Mouse (Mus musculus) midbrain, embryonic 11.5 days (tissue): ENCODE results near the gene Neurl1a. TPM values are rescaled to one million over a fixed set of nuclear protein-coding genes. Genes with fewer than 3 reads are reported as not detected.

Source experiments
- ATAC-seq: fragments of 200-750 bp; cut with Nextera tagmentation; 2 replicates; pipeline ENCODE4 v1.8.0; 2017; ENCODE audit warnings: moderate TSS enrichment, moderate library complexity; ENCODE audit not compliant: low FRiP score
- DNase-seq: peaks from one replicate; pipeline ENCODE4 v3.0.0; 2015; ENCODE audit warnings: low spot score; ENCODE audit errors: missing footprints
- H3K27ac ChIP-seq: fragments of 300-500 bp; sonication (generic); 2 replicates; pipeline ENCODE4 v1.5.1; 2014; ENCODE audit warnings: low read depth, low read length
- H3K27me3 ChIP-seq: fragments of 300-500 bp; sonication (generic); 2 replicates; pipeline ENCODE4 v1.6.1; 2014; ENCODE audit warnings: mild to moderate bottlenecking, low read length, moderate library complexity, mixed read lengths; ENCODE audit not compliant: control insufficient read depth, insufficient read depth
- H3K36me3 ChIP-seq: fragments of 300-500 bp; sonication (generic); 2 replicates; pipeline ENCODE4 v1.6.1; 2014; ENCODE audit warnings: mild to moderate bottlenecking, low read length, moderate library complexity, mixed read lengths; ENCODE audit not compliant: control insufficient read depth, insufficient read depth
- H3K4me1 ChIP-seq: fragments of 300-500 bp; sonication (generic); 2 replicates; pipeline ENCODE4 v1.6.1; 2014; ENCODE audit warnings: low read length; ENCODE audit not compliant: control insufficient read depth, insufficient read depth
- H3K4me2 ChIP-seq: fragments of 300-500 bp; sonication (generic); 2 replicates; pipeline ENCODE4 v1.6.1; 2014; ENCODE audit warnings: mild to moderate bottlenecking, moderate library complexity
- H3K4me3 ChIP-seq: fragments of 300-500 bp; sonication (generic); 2 replicates; pipeline ENCODE4 v1.5.1; 2014; ENCODE audit warnings: low read depth, low read length
- H3K9ac ChIP-seq: fragments of 300-500 bp; sonication (generic); 2 replicates; pipeline ENCODE4 v1.6.1; 2014; ENCODE audit warnings: low read length
- H3K9me3 ChIP-seq: fragments of 300-500 bp; sonication (generic); 2 replicates; pipeline ENCODE4 v1.6.1; 2016; ENCODE audit warnings: low read length; ENCODE audit not compliant: control insufficient read depth
- WGBS: fragments of 180-500 bp; shearing (Covaris S2); extraction: QIAGEN DNeasy Blood & Tissue Kit; methylation state at CpG from one replicate; pipeline ENCODE4 v1.1.7; 2014; 5-methylcytosine and 5-hydroxymethylcytosine counted together
- polyA plus RNA-seq: library from polyadenylated mRNA; unstranded; fragments of >200 nt; fragmentation: Nextera tagmentation; extraction: Ambion mirVana; gene quantifications from 2 replicates; pipeline ENCODE4 v1.2.1, GENCODE M21; 2014

Neurl1a gene
- polyA plus RNA-seq, 1 experiment from 2014 or later: 4.0 TPM

DNA sequence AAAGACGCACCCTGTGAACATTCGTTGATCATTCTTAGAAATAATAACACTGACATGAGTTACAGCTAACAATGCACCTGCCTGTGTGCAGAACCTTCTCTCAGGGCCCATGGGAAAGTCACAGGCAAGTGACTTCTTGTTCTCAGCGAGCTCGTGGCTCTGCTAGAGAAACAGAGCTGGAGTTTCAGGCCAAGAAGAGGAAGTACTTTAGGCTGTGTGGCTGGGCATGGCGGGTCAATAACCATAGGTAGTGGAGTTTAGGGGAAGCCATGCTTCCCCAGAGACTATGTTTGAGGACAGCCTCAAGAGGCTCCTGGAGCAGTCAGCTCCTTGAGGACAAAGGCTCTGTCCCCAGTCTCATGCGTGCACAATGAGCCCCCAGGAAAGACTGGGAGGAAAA lies 77.3 kb downstream of the Neurl1a start:
- Histone ChIP-seq H3K9ac (no peak overlapping the region), H3K4me1 (peaks cover 4% of the 10 kb centered on the region), H3K9me3 (no peaks in the 10 kb centered on the region), H3K36me3 (no peaks in the 10 kb centered on the region), H3K4me3 (no peak overlapping the region), H3K4me2 (no peak overlapping the region), H3K27ac (no peak overlapping the region), H3K27me3 (peaks cover 28% of the 10 kb centered on the region)
- 75% methylated on average over 6 of the region's 6 CpGs for WGBS
- ATAC-seq (no peak), DNase-seq (no peak)

DNA sequence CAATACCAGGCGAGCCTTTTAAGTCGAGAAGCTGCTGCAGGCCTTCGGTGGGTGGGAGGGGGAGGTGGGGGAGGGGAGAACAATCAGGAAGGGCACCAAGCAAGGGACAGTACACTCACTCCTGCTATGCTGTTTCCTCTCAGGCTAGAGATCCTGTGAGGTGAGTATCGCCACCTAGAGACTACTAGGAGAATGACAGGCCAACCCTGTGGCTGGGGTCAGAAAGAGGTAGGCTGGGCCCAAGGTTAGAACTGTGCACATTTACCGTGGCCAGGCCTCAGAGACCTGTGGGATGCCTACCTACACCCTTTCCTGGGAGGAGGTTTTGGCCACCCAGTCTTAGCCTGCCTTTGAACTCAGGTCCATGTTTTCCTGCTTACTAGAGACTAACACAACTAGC lies 81.0 kb downstream of the Neurl1a start:
- H3K27ac ChIP-seq: no peak overlapping the region
- no peaks in the 10 kb centered on the region for H3K4me1 ChIP-seq
- DNase-seq: peak; percentile 91
- H3K9ac ChIP-seq: no peak overlapping the region
- H3K36me3 ChIP-seq: no peaks in the 10 kb centered on the region
- H3K4me2 ChIP-seq: no peak overlapping the region
- no peak overlapping the region for H3K4me3 ChIP-seq
- 3% methylated on average over 5 of the region's 5 CpGs for WGBS
- no peaks in the 10 kb centered on the region for H3K27me3 ChIP-seq
- ATAC-seq: peak; percentile 66
- no peaks in the 10 kb centered on the region for H3K9me3 ChIP-seq

- Histone ChIP-seq H3K4me1 (no peaks in the 10 kb centered on the region), H3K36me3 (no peaks in the 10 kb centered on the region), H3K27me3 (no peaks in the 10 kb centered on the region), H3K9me3 (no peaks in the 10 kb centered on the region), H3K27ac (no peak overlapping the region), H3K4me3 (no peak overlapping the region), H3K9ac (no peak overlapping the region), H3K4me2 (no peak overlapping the region)
- ATAC-seq (no peak), DNase-seq (no peak)
- WGBS: 86% methylated on average over 8 of the region's 8 CpGs
Measured at GRCm38 (mm10) chr19:47261196-47261595, 82.6 kb downstream of the Neurl1a start.

GRCm38 (mm10) chr19:47263621-47264020 lies 85.0 kb downstream of the Neurl1a start:
- Histone ChIP-seq H3K9me3 (no peaks in the 10 kb centered on the region), H3K9ac (no peak overlapping the region), H3K36me3 (no peaks in the 10 kb centered on the region), H3K27ac (no peak overlapping the region), H3K27me3 (no peaks in the 10 kb centered on the region), H3K4me3 (no peak overlapping the region), H3K4me1 (no peaks in the 10 kb centered on the region), H3K4me2 (no peak overlapping the region)
- ATAC-seq (no peak), DNase-seq (no peak)
- 90% methylated on average over 8 of the region's 8 CpGs for WGBS

GRCm38 (mm10) chr19:47264322-47265092 lies 85.9 kb downstream of the Neurl1a start:
- Histone ChIP-seq H3K9ac (no peak overlapping the region), H3K27me3 (no peaks in the 10 kb centered on the region), H3K4me3 (no peak overlapping the region), H3K4me2 (no peak overlapping the region), H3K27ac (no peak overlapping the region), H3K9me3 (no peaks in the 10 kb centered on the region), H3K4me1 (no peaks in the 10 kb centered on the region), H3K36me3 (no peaks in the 10 kb centered on the region)
- 52% methylated on average over 11 of the region's 11 CpGs for WGBS
- DNase-seq (peak; percentile 96), ATAC-seq (peak; percentile 66)

DNA sequence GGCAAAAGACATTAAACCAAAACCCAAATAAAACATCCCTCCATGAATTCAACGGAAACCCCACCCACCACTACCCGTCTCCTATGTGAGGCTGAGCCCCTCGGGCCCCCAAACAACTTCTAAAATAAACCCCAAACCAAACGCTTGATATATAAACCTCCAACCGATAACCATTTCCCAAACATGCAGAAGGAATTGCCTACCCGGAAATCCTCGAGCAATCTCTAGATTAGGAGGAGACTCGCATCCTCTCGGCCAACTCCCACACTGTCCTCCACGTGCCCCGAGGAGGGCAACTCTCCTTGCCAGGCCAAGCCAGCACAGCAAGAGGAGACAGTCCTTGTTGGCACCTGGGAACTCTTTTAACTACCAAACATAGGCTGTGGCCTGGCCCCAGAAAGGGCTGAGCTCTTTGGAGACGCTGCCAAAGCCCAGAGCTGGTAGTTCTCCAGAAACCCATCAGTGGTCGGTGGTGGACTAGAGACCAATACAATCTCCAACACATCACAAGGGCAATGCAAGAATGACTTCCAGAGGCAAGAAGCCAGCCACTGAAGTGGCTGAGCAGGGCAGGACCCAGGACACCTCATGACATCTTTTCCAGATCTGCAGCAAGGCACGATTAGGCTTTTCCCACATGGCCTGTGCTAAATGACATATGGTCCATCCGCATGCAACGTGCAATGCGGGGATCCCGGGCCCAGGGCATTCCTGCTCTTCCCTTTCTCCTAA lies 87.6 kb downstream of the Neurl1a start:
- 94% methylated on average over 18 of the region's 18 CpGs for WGBS
- H3K36me3 ChIP-seq: no peaks in the 10 kb centered on the region
- H3K9me3 ChIP-seq: no peaks in the 10 kb centered on the region
- no peak overlapping the region for H3K9ac ChIP-seq
- H3K4me3 ChIP-seq: no peak overlapping the region
- no peak overlapping the region for H3K4me2 ChIP-seq
- H3K4me1 ChIP-seq: no peaks in the 10 kb centered on the region
- no peak overlapping the region for H3K27ac ChIP-seq
- no peaks in the 10 kb centered on the region for H3K27me3 ChIP-seq
- DNase-seq (no peak), ATAC-seq (no peak)

GRCm38 (mm10) chr19:47267066-47267465 lies 88.4 kb downstream of the Neurl1a start:
- WGBS: 92% methylated on average over 21 of the region's 21 CpGs
- no peaks in the 10 kb centered on the region for H3K36me3 ChIP-seq

GRCm38 (mm10) chr19:47269729-47270128 lies 91.1 kb downstream of the Neurl1a start:
- Histone ChIP-seq H3K9ac (no peak overlapping the region), H3K27ac (no peak overlapping the region), H3K4me2 (no peak overlapping the region), H3K4me3 (no peak overlapping the region), H3K36me3 (peaks cover 2% of the 10 kb centered on the region; the same call in 1 of the 2 replicates), H3K9me3 (no peaks in the 10 kb centered on the region), H3K4me1 (no peaks in the 10 kb centered on the region), H3K27me3 (no peaks in the 10 kb centered on the region)
- no peak for DNase-seq
- ATAC-seq: no peak
- WGBS: 51% methylated on average over 8 of the region's 8 CpGs

More at GRCm38 (mm10) chr19:47267066-47267465, 88.4 kb downstream of the Neurl1a start:
- no peak for ATAC-seq
- Histone ChIP-seq H3K27ac (no peak overlapping the region), H3K4me3 (no peak overlapping the region), H3K4me2 (no peak overlapping the region), H3K9me3 (no peaks in the 10 kb centered on the region), H3K27me3 (no peaks in the 10 kb centered on the region), H3K9ac (no peak overlapping the region), H3K4me1 (no peaks in the 10 kb centered on the region)
- DNase-seq: no peak

DNA sequence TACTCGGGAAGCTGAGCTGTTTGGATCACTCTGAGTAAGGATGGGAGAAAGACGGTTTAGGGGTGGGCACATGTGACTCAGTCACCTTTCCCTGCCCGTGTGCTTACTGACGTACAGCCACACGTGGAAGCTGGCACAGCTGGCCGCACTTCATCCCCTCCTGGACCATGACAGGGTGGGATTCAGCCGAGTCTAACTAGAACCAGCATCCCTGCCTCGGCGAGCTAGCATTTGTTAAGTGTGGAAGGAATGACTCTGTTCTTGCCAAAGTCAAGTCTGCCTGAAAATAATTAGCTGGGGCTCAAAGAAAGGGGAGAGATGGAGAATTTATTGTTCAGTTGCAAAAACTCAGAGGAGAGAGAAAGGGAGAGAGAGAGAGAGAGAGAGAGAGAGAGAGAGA lies 91.9 kb downstream of the Neurl1a start:
- H3K27ac ChIP-seq: no peak overlapping the region
- peaks cover 2% of the 10 kb centered on the region; the same call in 1 of the 2 replicates for H3K36me3 ChIP-seq
- DNase-seq (no peak), ATAC-seq (no peak)
- no peak overlapping the region for H3K9ac ChIP-seq
- 83% methylated on average over 9 of the region's 9 CpGs for WGBS
- no peaks in the 10 kb centered on the region for H3K9me3 ChIP-seq
- no peak overlapping the region for H3K4me3 ChIP-seq
- H3K4me2 ChIP-seq: no peak overlapping the region
- no peaks in the 10 kb centered on the region for H3K4me1 ChIP-seq
- H3K27me3 ChIP-seq: no peaks in the 10 kb centered on the region
